Mouse (Mus musculus): ENCODE measurements around the gene Sbds.
"Not testable (repeated sequence)": the region's sequence is repeated elsewhere in the genome, so short reads cannot be mapped to it uniquely, and the experiment has no call there.

Gene Sbds

DNA sequence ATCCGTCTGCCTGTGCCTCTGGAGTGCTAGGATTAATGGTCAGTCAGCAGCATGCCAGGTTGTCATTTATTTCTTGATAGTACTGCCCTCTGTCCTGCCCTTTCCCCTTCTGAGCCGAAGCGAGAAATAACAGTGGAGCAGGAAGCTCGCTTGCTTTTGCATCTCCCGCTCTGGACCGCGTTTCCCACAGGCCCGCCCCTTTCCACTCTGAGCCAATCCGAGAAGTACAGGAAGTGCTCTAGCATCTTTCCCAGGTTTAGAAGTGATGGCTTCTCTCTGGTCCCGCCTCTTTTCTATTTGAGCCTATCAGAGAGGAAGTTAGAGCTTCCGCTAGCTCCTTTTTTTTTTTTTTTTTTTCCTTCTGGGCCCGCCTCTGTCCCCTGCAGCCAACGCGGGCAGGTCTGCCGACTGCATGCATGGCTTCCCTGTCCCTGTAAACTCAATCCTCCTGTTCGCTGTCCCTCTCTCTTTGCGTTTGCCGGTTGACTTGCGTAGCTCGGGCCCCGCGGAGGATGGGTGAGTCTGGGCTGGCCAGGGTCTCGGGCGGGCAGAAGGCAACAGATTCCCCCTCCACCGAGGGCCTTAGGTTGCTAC, 1.4 kb upstream of the Sbds start:
- DNase-seq (ENCODE audit: low read depth in 1 of 2, low spot score in 2 of 2), result peak; percentile 87 to 88

DNA sequence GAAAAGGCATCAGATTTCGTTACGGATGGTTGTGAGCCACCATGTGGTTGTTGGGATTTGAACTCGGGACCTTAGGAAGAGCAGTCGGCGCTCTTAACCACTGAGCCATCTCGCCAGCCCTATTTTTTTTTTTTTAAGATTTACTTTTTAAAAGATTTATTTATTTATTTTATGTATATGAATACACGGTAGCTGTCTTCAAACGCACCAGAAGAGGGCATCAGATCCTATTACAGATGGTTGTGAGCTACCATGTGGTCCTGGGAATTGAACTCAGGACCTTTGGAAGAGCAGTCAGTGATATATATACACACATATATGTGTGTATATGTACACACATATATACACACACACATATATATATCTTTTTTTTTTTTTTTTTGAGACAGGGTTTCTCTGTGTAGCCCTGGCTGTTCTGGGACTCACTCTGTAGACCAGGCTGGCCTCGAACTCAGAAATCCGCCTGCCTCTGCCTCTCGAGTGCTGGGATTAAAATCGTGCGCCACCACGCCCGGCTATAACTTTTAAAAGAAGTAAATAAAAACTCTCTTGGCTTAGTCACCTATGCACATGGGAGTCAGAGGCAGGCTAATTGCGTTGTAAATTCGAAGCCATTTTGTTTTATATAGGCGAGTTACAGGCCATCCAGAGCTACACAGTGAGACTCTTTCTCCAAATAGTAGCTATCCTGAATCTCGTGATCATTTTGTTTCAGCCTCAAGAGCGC, 632 bp upstream of the Sbds start:
- not testable (repeated sequence) for DNase-seq (ENCODE audit: low read depth in 1 of 2, low spot score in 2 of 2)

DNA sequence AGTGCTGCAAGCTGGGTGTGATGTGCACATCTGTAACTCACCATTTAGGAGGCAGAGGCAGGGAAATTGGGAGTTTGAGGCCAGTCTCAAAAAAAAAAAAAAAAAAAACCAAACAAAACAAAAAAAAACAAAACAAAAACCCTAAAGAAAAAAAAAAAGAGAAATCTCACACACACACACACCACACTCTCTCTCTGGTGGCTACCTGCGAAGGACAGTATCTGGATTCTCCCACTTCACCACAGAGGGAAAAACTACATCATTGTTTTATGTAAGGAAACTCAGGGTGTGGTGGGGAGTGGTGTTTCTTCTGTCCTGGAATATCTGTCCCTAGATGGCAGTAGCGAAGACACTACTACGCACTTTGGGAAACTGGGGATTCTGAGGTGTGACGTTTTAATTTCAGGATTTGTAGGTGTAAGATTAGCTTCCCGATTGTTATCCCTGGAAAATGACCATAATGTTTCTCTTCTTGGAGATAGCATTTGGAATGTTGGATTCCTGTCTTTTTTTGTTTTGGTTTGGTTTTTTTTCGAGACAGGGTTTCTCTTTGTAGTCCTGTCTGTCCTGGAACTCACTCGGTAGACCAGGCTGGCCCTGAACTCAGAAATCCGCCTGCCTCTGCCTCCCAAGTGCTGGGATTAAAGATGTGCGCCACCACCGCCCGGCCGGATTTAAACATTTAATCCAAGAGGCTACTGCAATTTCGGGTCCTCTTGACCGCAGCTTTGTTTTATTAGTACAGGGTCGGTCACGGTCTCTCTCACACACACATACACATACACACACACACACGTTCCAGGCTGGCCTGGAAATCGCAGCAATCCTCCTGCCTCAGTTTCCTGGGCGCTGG, 940 bp downstream of the Sbds start:
- peak in 1 of 2 experiments; percentile 3 for DNase-seq (ENCODE audit: low read depth in 1 of 2, low spot score in 2 of 2)

DNA sequence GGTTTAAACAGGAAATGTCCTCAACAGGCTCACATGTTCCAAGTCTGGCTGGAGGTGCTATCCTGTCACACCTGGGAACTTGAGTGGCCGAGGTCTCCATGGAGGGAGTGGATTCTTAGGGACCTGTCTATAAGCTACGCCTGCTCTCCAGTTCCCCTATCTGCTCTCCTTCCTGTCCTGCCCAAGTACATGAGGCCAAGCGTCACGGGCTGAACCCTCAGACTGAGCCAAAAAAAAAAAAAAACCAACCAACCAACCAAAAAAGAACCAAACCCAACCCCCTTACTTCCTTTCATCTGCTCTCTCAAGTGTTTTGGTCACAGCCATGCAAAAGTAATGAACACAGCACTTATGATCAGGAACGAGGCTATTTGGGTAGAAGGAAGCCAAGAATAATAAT, 7.5 kb downstream of the Sbds start:
- no peak for DNase-seq (ENCODE audit: low read depth in 1 of 2, low spot score in 2 of 2)

DNA sequence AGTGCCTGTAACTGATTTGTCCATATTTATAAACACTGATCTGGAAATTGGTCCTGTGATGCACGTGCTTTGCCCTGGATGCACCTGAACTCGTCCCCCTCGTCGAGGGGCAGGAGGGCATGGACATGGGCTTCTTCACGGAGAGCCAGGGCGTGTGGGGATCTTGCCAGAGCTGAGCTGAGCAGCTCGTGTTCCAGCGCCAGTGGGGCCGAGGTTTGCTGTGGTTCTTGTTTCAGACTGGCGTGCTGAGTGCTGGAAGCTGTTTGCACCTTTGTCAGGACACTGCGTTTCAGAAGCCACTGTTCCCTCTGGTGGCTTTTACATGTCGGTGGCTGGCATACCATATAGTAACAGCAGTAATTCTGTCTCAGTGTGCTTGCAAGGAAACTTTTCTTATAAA, 13.9 kb downstream of the Sbds start:
- no peak for DNase-seq (ENCODE audit: low read depth in 1 of 2, low spot score in 2 of 2)

DNA sequence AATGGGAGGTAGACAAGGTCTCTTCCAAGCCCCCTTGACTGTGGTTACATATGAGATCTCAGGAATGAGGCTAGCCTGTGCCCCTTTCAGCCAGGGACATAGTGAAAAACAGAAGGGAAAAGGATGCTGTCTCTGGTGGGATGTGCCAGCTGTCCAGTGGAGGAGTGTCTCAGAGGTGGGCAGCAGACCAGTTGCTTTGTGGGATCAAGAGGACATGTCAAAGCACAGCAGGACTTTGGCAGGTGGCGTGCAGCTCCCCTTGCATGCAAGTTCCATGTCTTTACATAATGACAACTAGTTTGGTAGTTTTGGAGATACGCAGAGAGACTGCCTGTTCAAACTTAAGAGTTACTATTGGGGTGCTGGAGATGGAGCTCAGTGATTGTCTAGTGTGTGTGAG, 15.5 kb downstream of the Sbds start:
- no peak for DNase-seq (ENCODE audit: low read depth in 1 of 2, low spot score in 2 of 2)

DNA sequence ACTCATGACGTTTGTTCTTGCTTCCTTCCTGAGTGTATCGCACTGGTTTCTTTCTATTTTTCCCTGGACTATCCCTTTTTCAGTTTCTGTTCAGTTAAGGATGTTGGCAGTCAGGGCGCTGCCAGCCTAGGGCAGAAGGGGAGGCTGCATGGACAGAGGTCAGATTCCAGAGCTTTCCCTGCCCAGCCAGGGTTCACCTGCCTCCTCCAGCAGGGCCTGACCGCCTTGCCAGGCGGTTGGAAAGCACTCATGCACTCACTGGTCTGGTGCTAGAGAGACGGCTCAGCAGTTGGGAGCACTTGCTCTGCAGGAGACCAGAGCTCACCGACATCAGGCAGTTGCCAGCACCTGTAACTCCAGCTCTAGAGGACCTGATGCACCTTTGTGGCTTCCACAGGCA, 16.1 kb downstream of the Sbds start:
- no peak for DNase-seq (ENCODE audit: low read depth in 1 of 2, low spot score in 2 of 2)

DNA sequence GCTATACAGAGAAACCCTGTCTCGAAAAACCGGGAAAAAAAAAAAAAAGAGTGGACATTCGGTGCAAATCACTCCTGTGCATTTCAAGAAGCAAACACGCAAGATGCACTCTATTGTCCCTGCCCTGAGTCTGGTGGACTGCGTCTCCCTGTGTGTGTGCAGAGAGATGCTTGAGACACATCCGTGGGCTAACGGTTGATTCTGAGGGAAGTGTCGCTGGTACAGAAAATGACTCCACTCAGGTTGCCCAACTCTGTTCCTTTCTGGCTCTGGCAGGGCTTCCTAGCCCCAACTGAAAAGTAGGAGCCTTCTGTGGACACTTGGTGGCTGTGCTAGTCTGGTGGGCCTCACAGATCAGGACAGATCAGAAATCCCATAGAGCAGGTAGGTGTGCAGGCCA, 19.0 kb downstream of the Sbds start:
- no peak for DNase-seq (ENCODE audit: low read depth in 1 of 2, low spot score in 2 of 2)

DNA sequence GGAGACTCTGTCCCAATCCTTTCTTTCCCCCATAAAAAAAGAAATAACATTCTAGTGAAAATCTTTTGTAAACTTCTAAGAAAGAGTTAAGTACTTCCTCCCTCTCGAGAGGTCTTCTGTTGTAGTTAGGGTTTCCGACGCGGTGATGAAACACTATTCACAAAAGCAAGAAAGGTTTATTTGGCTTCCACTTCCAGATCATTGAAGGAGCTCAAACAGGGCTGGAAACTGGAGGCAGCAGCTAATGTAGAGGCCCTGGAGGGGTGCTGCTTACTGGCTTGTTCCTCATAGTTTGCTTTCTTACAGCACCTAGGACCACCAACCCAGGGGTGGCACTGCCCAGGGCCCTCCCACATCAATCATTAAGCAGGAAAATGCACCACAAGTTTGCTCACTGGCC, 27.2 kb downstream of the Sbds start:
- DNase-seq (ENCODE audit: low read depth in 1 of 2, low spot score in 2 of 2), result no peak

DNA sequence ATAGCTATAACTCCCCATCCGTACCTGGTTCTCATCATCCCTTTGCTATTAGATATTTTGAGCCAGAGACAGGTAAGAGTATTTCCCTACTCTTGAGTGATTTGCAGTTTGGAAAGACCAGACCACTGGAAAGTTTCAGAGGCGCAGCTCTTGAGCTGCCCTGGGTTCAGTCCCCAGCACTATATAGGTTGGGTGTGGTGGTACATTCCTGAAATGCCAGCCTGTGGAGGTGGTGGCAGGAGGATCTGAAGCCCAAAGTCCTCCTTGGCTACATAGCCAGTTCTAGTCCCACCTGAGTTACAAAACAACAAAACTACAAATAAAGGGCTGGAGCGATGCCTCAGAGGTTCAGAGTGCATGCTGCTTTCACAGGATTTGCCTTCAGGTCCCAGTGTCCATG, 28.5 kb downstream of the Sbds start:
- no peak for DNase-seq (ENCODE audit: low read depth in 1 of 2, low spot score in 2 of 2)

DNA sequence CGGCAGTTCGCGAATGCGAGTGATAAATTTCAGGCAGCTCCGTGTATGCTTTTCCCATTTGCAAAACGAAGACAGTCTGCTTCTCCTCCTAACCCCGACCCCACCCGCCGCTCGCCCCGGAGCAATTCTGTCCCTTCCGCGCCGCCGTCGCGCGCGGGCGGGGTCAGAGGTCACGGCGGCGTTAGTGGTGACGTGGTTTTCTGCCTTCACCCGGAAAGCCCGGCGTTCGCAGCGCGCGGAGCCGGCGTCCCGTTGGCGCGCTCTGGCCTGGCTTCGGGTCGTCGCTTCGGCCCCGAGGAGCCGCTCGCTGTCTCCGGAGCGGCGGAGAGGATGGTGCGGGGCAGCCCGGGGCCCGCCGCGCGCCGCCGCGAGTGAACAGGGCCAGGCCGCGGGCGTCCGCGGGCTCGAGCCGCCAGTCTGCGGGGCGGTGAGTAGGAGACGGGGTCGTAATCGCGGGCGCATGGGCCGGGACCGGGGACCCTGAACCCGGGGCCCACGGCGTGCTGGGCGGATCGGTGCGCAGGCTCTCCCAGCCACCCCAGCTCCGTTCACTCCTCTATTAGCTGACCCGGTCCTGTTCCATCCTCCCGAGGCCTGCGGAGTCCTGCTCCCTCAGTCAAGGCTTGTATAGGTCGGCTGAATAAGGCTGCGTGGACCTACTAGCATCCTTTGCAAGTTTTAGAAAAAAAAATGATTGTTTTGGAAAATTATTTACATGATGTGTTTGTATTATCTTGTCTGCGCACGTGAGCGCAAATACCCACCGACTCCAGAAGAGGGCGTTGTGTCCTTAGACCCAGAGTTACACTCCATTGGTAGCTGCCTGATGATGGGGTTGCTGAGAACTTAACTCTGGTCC, 33.0 kb downstream of the Sbds start:
- peak; percentile 82 to 87 for DNase-seq (ENCODE audit: low read depth in 1 of 2, low spot score in 2 of 2)

DNA sequence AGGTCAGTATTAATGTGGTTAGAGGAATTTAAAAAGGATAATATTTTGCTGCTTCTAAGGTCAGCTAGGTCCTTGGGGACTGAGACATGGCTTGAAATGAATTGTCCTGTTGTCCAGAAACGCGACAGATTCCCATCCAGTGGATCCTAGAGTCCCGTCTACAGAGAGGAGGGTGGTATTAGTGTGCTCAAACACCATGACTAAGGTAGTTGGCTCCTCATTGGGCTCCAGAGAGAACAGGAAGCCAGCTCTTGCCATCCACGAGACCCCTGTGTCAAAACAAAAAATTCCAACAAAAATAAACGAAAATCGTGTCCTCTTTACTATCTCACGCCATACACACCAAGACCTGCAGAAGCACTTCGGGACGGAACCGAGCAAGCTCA, 33.6 kb downstream of the Sbds start:
- no peak for DNase-seq (ENCODE audit: low read depth in 1 of 2, low spot score in 2 of 2)

DNA sequence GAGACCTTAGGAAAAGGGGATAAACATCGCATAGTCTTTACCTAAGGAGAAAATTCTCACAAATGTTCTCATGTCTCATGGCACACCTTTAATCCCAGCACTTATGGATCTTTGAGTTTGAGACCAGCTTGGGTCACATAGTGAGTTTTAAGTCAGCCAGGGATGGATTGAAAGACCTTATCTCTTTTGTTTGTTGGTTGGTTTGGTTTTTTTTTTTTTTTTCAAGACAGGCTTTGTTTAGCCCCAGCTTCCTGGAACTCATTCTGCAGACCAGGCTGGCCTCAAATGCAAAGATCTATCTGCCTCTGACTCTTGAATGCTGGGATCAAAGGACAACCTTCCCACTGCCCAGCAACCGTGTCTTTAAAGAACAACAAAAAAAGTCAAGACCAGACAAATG, 34.0 kb downstream of the Sbds start:
- no peak for DNase-seq (ENCODE audit: low read depth in 1 of 2, low spot score in 2 of 2)

DNA sequence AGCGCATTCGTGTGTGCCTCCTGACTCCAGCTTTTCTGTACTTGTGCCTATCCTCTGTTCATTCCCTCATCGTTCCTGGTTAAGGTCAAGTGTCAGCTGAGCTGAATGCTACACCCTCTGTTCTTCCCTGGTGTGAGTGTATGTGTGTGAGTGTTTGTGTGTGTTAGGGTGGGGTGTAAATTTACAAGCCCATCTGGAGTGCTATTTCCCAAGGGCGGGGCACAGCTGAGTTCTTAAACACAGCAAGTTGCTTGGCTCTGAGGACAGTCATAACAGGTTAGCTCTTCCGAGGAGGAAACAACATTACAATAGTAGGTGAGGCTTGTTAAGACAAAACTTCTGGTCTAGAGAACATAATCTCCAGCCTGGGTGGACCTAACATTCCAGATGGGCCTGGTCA, 37.0 kb downstream of the Sbds start:
- no peak for DNase-seq (ENCODE audit: low read depth in 1 of 2, low spot score in 2 of 2)

DNA sequence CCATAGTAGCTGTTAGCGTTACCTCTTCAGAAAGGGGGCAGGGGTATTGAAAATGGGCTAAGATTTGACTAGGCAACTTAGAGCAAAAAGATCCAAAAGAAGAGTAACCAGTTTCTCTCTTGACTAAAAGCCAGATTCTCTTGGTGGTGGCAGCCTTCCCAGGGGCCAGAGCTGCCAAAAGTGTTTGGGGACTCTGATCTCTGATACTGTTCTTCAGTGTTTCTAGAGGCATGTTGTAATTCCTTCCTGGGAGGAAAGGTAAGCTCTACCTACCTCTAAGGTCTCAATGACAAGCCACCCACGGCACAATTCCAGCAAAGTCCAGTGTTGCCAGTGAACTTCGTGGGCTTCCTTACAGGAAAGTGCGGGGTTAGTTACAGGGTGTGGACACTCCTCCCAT, 37.9 kb downstream of the Sbds start:
- no peak for DNase-seq (ENCODE audit: low read depth in 1 of 2, low spot score in 2 of 2)

DNA sequence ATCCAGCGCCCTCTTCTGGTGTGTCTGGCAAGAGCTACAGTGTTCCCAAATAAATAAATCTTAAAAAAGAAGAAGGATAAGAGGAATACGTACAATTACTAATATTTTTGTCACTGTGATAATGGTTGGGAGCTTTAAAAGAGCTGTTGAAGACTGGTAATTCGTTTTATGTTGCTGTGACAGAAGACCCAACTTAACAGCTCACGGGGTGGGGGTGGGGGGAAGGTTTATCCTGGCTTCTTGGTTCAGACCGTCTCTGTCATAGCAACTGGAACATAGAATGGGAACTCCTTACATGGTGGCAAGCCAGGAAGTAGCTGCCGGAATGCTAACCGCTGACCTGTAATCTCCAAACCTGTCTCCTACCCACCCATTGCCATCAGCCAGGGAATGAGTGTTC, 38.5 kb downstream of the Sbds start, which contains the start of gene Tmem248:
Gene Tmem248, plus strand, starts transcription at position 301 of the 400 bp plus-strand sequence.
- DNase-seq (ENCODE audit: low read depth in 1 of 2, low spot score in 2 of 2), result no peak

DNA sequence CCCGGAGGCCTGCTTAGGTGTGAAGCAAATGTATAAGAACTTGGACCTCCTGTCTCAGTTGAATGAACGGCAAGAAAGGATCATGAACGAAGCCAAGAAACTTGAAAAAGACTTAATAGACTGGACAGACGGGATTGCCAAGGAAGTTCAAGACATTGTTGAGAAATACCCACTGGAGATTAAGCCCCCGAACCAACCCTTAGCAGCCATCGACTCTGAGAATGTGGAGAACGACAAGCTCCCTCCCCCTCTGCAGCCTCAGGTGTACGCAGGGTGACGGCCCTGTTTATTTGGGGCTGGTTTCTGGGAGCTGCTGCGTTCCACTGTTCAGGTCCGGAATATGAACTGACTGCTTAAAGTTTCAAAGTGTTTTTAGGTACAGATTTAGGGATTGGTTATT, 42.4 kb downstream of the Sbds start:
- no peak for DNase-seq (ENCODE audit: low read depth in 1 of 2, low spot score in 2 of 2)

DNA sequence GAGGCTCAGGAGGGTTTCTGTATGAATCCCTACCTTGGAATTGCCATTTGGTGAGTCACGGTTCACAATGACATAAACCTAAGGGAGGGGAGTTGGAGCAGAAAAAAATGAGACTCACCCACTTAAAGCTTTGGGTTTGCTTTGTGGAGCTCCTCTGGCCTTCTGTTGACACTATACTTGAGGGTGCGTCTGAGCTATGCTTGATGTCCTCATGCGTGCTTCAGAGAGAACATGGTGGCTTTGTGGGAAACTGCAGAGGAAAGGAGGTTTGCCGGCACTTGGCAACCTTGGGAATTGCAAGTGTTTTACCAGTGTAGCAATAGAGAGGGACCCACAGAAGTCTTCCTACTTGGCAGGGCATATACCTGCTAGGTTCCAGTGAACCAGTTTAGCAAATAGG, 48.0 kb downstream of the Sbds start:
- no peak for DNase-seq (ENCODE audit: low read depth in 1 of 2, low spot score in 2 of 2)

DNA sequence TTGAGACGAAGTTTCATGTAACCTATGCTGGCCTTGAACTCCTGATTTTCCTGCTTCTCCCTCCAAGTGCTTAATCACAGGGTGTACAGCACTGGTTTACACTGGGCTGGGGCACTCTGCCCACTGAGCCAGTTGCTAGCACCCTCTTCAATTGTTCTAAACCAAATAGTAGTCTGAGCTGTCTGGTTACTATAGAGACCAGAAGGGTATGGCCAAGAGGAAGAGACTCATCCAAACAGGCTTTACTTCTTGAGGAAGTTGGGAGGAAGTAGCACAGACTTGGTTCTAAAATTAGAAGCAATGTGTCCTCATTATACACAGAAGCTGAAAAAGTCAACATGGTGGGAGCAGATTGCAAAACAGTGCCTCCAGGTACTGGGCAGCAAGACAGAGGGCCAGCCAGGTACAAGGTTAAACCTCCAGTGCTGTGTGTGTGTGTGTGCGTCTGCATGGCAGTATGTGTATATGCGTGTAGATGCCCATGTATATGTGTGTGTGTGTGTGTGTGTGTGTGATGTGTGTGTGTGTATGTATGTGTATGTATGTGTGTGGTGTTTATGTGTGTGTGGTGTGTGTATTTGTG, 49.8 kb downstream of the Sbds start:
- DNase-seq (ENCODE audit: low read depth in 1 of 2, low spot score in 2 of 2), result no peak

DNA sequence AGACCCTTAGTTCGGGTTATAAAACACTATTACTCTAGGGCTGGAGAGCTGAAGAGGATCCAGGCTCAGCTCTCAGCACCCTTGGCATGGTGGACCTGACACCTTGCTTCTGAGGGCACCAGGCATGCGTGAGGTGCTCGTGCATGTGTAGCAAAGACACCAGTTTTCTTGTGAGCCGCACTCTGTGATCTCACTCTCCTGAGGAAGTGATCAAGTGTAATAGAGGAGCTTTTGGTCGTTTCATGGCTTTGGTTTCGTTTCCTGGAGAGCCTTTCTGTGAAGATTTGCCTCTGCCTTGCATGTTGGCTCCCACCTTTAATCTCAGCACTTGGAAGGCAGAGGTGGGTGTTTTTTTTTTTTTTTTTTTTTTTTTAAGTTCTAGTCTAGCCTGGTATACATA, 50.8 kb downstream of the Sbds start:
- DNase-seq (ENCODE audit: low read depth in 1 of 2, low spot score in 2 of 2), result no peak

DNA sequence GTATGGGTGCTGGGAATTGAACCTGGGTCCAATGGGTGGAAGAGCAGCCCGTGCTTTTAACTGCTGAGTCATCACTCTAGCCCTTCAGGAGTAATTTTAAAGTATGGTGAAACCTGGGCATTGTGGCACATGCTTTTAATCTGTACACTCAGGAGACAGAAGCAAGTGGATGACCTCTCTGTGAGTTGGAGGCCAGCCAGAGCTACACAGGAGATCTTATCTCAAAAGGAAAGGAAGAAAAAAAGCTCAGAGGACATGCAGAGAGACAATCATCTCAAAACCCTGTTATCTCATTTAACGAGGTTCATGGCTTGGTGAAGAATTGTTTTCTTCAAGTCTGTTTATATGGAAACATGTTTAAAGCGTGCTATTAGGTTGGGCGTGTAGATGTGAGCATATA, 51.4 kb downstream of the Sbds start:
- no peak for DNase-seq (ENCODE audit: low read depth in 1 of 2, low spot score in 2 of 2)

Measured in monocyte, adult 2 months (primary cell).